Mouse (Mus musculus): ENCODE measurements around the gene Nfkbie. TPM values are rescaled to one million over a fixed set of nuclear protein-coding genes. Genes with fewer than 3 reads are reported as not detected.

Gene Nfkbie
- total RNA-seq, 1 experiment from 2014 or later: 3.6 TPM

- no peak for DNase-seq
These were observed 12.4 kb upstream of the Nfkbie start for GRCm38 (mm10) chr17:45543115-45543514.

GRCm38 (mm10) chr17:45544001-45544872 lies 11.3 kb upstream of the Nfkbie start:
- DNase-seq: no peak

DNA sequence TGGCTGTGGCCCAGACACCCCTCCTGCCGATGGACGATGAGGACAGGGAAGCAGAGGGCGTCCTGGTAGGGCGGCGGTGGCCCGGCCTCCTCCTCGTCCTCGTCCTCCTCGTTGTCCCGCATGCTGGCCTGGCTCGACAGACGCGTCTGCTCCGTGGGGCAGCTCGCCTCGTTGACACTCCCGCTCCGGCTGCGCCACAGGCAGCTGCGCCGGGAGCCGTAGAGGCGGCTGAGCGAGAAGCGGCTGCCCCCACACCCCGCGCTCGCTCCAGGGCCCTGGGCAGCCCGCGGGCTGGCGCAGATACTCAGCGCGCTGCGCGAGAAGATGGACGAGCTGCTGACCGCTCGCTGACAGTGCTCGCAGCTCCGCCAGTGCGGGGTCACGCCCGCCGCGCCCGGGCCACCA lies 10.6 kb upstream of the Nfkbie start:
- no peak for DNase-seq

- no peak for DNase-seq
These were observed 10.1 kb upstream of the Nfkbie start for GRCm38 (mm10) chr17:45545278-45545961.

- DNase-seq: no peak
These were observed 8.6 kb upstream of the Nfkbie start for GRCm38 (mm10) chr17:45546941-45547340.

DNA sequence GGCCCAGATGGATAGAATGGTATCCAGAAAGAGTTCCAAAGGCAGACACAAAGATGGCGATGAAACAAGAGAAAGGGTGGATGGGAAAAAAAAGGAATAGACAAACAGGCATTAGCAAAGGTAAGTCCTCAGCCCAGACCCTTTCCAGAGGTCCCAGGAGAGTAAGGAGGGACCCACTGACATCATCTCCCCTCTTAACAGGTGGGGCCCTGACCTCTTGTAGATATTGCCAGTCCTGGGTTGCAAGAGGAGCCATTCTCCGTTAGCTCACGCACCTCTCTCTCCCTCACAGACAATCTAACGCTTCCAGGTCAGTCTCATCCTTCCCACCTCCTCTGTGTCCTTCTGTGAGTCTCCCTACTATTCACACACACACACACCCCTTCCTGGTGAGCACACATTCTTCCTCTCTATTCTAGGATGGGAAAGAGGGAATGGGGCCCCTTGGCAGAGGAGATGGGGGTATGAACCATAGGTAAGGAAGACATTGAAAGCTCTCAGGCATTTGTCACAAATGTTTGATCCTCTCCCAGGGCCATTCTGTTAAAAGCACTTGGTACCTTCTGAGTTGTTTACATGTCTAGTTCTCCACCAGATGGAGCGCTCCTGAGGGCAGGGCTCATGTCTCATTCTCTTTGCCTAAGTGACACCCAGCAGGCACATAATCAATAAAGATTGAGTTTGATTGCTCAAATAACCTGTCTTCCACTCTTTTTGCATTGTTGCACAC lies 7.9 kb upstream of the Nfkbie start:
- DNase-seq: no peak

- DNase-seq: no peak
These were observed 6.7 kb upstream of the Nfkbie start for GRCm38 (mm10) chr17:45548541-45549512.

GRCm38 (mm10) chr17:45549617-45550181 lies 5.8 kb upstream of the Nfkbie start, which contains the start of gene Tmem151b:
TSS of gene Tmem151b (minus strand) at chr17:45549677.
- DNase-seq: peak; percentile 48

DNA sequence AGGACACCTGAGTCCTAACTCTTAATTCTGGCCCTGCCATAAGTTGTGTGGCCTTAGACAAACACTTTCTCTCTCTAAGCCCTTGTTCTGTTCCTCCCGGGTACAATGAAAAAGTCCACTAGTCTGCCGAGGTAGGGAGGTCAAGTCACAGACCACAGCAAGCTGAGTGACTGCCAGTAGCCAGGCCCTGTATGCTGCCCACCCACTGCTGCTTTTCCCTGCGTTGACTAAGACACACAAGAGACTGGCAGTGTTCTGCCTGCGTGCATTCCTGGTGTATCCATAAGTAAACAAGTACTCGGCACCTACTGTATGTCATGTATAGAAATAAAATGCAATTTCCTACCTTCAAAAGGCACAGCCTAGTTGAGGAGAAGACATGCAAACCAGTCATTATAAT lies 5.2 kb upstream of the Nfkbie start:
- DNase-seq: no peak

GRCm38 (mm10) chr17:45551249-45551796 lies 4.2 kb upstream of the Nfkbie start:
- DNase-seq: no peak

- peak; percentile 74 for DNase-seq
These were observed 3.6 kb upstream of the Nfkbie start for GRCm38 (mm10) chr17:45551816-45552451.

GRCm38 (mm10) chr17:45553065-45553464 lies 2.4 kb upstream of the Nfkbie start:
- no peak for DNase-seq

DNA sequence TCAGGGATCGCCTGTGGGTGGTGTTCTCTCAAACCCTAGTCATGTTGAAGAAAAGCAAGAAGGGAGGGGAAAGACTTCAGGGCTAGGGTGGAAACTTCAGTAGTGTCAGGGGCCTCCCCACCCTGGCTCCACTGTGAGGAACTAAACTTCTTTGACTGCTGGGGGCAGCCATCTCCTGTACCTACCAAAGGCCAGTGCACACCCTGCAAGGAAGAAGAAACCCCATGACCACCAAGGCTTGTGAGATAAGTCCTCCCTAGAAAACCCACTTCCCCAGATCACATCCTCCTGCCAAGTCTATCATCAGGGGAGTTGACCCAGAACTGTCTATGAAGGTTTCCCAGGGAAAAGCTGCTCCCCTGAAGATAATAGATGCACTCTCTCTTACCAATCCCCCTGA lies 1.1 kb upstream of the Nfkbie start:
- no peak for DNase-seq

DNA sequence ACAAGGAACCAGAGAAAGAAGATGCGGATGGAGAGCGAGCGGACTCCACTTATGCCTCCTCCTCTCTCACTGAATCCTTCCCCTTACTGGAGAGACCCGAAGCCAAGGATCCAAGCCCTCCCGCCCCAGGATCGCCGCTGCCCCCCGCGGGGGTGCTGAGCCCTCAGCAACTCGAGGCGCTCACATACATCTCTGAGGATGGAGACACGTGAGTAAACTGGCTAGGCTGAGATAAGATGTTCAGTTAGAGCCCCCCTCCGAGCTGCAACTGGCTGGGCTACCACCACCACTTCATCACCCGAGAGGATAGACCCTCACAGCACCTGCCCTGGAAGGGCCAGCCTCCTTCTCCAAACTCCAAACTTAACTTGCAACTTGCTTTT lies 595 bp downstream of the Nfkbie start:
- DNase-seq: no peak

GRCm38 (mm10) chr17:45556514-45557245 lies 1.2 kb downstream of the Nfkbie start:
- no peak for DNase-seq

DNA sequence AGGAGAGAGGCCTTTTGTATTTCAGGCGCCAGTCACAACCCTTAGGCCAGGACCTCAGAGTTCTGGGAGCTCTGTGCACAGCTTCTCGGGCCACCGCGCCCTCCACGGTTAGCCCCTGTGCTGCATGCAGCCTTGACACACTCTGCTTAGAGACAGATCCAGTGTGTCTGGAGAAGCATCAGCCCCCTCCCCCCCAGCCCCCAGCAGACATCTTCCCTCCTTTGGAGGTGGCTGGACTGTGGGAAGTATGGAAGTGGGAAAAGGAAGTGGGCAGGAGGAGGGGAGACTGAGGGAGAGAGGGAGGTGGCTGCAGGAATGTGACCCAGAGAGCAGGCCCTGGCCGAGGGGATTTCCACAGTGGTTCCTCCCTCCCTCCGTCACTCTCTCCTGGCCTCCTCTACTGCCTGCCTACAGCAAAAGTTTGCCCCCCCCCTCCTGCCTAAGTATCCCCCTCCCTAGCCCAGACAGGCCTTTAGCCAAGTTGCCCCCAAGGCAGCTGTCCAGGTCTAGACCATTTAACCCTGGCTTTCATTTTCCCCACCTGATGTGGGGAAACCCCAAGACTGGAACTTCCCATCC lies 1.8 kb downstream of the Nfkbie start:
- no peak for DNase-seq

- DNase-seq: no peak
These were observed 2.7 kb downstream of the Nfkbie start for GRCm38 (mm10) chr17:45557998-45558862.

Data from adrenal gland, postnatal 25 days (tissue).